Mouse (Mus musculus) bone marrow macrophage, adult 2 months (primary cell): Measurements from ENCODE around the gene Mphosph9.

Experiments
- CTCF ChIP-seq: IDR thresholded peaks from 2 replicates; pipeline ENCODE4 v1.5.1; 2012; ENCODE audit warnings: low read depth, mild to moderate bottlenecking, low read length, moderate library complexity
- POLR2A ChIP-seq: IDR thresholded peaks from 2 replicates; pipeline ENCODE4 v1.6.1; 2012; ENCODE audit warnings: mild to moderate bottlenecking, low read depth, low read length, borderline replicate concordance

DNA sequence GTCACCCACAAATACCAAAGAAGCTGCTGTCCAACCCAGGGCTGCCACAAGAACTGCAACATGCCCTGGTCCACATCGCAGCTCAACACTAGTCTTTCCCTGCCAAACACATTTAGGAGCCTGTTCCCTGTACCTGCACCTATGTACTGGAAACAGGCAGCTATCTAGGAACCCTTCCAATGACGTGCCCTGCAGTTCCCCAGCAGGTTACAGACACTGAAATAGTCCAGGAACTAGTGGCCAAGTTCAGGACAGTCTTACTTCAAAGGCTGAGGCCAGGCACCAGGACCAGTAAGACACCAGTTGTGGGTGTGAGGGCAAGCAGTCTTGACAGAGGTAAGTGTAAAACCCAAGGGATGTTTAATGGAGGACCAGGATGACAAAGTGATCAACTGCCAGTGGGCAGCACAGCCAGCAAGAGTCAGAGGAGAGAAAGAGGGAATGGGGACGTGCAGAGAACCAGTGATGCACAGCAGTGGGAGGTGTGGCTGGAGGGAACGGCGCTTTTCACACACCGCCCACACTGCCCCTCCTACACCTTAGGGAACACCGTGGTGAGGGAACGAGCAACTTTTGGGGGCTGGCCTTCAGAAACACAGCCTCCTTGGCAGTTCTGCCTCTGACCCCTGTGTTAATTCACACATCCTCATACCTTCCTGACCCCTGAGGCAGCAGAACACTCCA lies 110.1 kb downstream of the Mphosph9 start:
- no peak for TF ChIP-seq CTCF
- TF ChIP-seq POLR2A: no peak
